Mouse (Mus musculus): ENCODE measurements around the gene Golt1a. TPM values are rescaled to one million over a fixed set of nuclear protein-coding genes. Genes with fewer than 3 reads are reported as not detected.

The Golt1a gene
- polyA plus RNA-seq (2014; fragmentation: Illumina TruSeq; extraction: RNeasy Lipid Tissue Mini Kit (QIAGEN cat#74804); ENCODE audit: insufficient read depth, low read depth, low replicate concordance) = 1.6 TPM

GRCm38 (mm10) chr1:133309652-133310267 lies at the start of gene Golt1a:
Golt1a (plus strand) TSS chr1:133309800.

GRCm38 (mm10) chr1:133321267-133321925 lies 11.8 kb downstream of the Golt1a start, which contains the start of gene Kiss1:
Kiss1 (plus strand) TSS chr1:133321875.

GRCm38 (mm10) chr1:133350210-133350609 lies 40.6 kb downstream of the Golt1a start, which contains the start of gene Ren1:
Ren1 (plus strand) TSS chr1:133350510.

GRCm38 (mm10) chr1:133363276-133364021 lies 53.8 kb downstream of the Golt1a start, which contains the start of gene Etnk2:
Etnk2 (plus strand) TSS chr1:133363572.

Other genes with a start within 250 kb of the Golt1a start
- gene Ppp1r15b, start 178.7 kb upstream of the Golt1a start, polyA plus RNA-seq (2014; fragmentation: Illumina TruSeq; extraction: RNeasy Lipid Tissue Mini Kit (QIAGEN cat#74804); ENCODE audit: insufficient read depth, low read depth, low replicate concordance) = 27.6 TPM
- 4.6 TPM for gene Plekha6, start 145.6 kb upstream of the Golt1a start, polyA plus RNA-seq (2014; fragmentation: Illumina TruSeq; extraction: RNeasy Lipid Tissue Mini Kit (QIAGEN cat#74804); ENCODE audit: insufficient read depth, low read depth, low replicate concordance)
- not detected for gene Kiss1, start 12.1 kb downstream of the Golt1a start, polyA plus RNA-seq (2014; fragmentation: Illumina TruSeq; extraction: RNeasy Lipid Tissue Mini Kit (QIAGEN cat#74804); ENCODE audit: insufficient read depth, low read depth, low replicate concordance)
- gene Ren1, start 40.7 kb downstream of the Golt1a start, polyA plus RNA-seq (2014; fragmentation: Illumina TruSeq; extraction: RNeasy Lipid Tissue Mini Kit (QIAGEN cat#74804); ENCODE audit: insufficient read depth, low read depth, low replicate concordance) = not detected
- gene Etnk2, start 53.8 kb downstream of the Golt1a start, polyA plus RNA-seq (2014; fragmentation: Illumina TruSeq; extraction: RNeasy Lipid Tissue Mini Kit (QIAGEN cat#74804); ENCODE audit: insufficient read depth, low read depth, low replicate concordance) = 0.25 TPM
- 25.5 TPM for gene Sox13, start 114.6 kb downstream of the Golt1a start, polyA plus RNA-seq (2014; fragmentation: Illumina TruSeq; extraction: RNeasy Lipid Tissue Mini Kit (QIAGEN cat#74804); ENCODE audit: insufficient read depth, low read depth, low replicate concordance)

Data from lung, adult 10 weeks (tissue).